Mouse (Mus musculus): ENCODE results near the gene Uba2. TPM values are rescaled to one million over a fixed set of nuclear protein-coding genes. Genes with fewer than 3 reads are reported as not detected.
"Not testable (repeated sequence)": the region's sequence is repeated elsewhere in the genome, so short reads cannot be mapped to it uniquely, and the experiment has no call there.

Gene Uba2
- total and polyA plus RNA-seq, 3 experiments, result 19.5 to 32.9 (median 29.9) TPM

GRCm38 (mm10) chr7:34195632-34196031, 26.2 kb upstream of the Uba2 start:
- 49% methylated on average over 3 of the region's 3 CpGs for WGBS
- Histone ChIP-seq H3K36me3 (ENCODE audit: control insufficient read depth, insufficient read depth, low read length) (no peaks in the 10 kb centered on the region), H3K27me3 (ENCODE audit: control insufficient read depth, insufficient read depth, low read length) (no peaks in the 10 kb centered on the region), H3K4me3 (peak overlapping the region; percentile 93), H3K4me1 (ENCODE audit: control insufficient read depth, insufficient read depth, low read length) (no peaks in the 10 kb centered on the region), H3K79me2 (replicated peaks; ENCODE audit: control insufficient read depth, insufficient read depth, low read length) (peaks cover 3% of the 10 kb centered on the region; the same call in 1 of the 2 replicates), H3K27ac (peak overlapping the region; percentile 81), H3K9ac (ENCODE audit: low read depth, low read length) (peak overlapping the region; percentile 97)
- no peak for TF ChIP-seq POLR2A (IDR thresholded peaks at IDR 0.05; ENCODE audit: insufficient read depth, low read depth, low read length)
- TF ChIP-seq CTCF (IDR thresholded peaks at IDR 0.05), result peak; percentile 55
- no peak for DNase-seq
- intact Hi-C loops (cut with DNase I), result loop anchor here (2.0 kb wide), 2 partner anchors 27 to 35 kb away; partner anchors contain the start of genes Gpi1 and Uba2

- Histone ChIP-seq H3K9ac (ENCODE audit: low read depth, low read length) (no peak overlapping the region), H3K4me1 (ENCODE audit: control insufficient read depth, insufficient read depth, low read length) (no peaks in the 10 kb centered on the region), H3K36me3 (ENCODE audit: control insufficient read depth, insufficient read depth, low read length) (no peaks in the 10 kb centered on the region), H3K4me3 (no peak overlapping the region), H3K27ac (no peak overlapping the region), H3K27me3 (ENCODE audit: control insufficient read depth, insufficient read depth, low read length) (no peaks in the 10 kb centered on the region), H3K79me2 (replicated peaks; ENCODE audit: control insufficient read depth, insufficient read depth, low read length) (peaks cover 3% of the 10 kb centered on the region; the same call in 1 of the 2 replicates)
- WGBS, result 82% methylated on average over 6 of the region's 6 CpGs
- intact Hi-C loops (cut with DNase I), result no loop called here
- TF ChIP-seq CTCF (IDR thresholded peaks at IDR 0.05), result no peak
- no peak for TF ChIP-seq EP300 (IDR thresholded peaks at IDR 0.05; ENCODE audit: insufficient read depth, low read depth, low read length)
- no peak for TF ChIP-seq POLR2A (IDR thresholded peaks at IDR 0.05; ENCODE audit: insufficient read depth, low read depth, low read length)
- no peak for DNase-seq
Measured at GRCm38 (mm10) chr7:34192825-34193224, 23.4 kb upstream of the Uba2 start.

- no peak overlapping the region for H3K9ac ChIP-seq (ENCODE audit: low read depth, low read length)
- no peaks in the 10 kb centered on the region for H3K27me3 ChIP-seq (ENCODE audit: control insufficient read depth, insufficient read depth, low read length)
- H3K79me2 ChIP-seq (replicated peaks; ENCODE audit: control insufficient read depth, insufficient read depth, low read length), result no peaks in the 10 kb centered on the region
- no peak overlapping the region for H3K4me3 ChIP-seq
- H3K36me3 ChIP-seq (ENCODE audit: control insufficient read depth, insufficient read depth, low read length), result no peaks in the 10 kb centered on the region
- no peak overlapping the region for H3K27ac ChIP-seq
- 81% methylated on average over 12 of the region's 12 CpGs for WGBS
- no peaks in the 10 kb centered on the region for H3K4me1 ChIP-seq (ENCODE audit: control insufficient read depth, insufficient read depth, low read length)
- DNase-seq, result peak in 1 of 2 experiments; percentile 33
- intact Hi-C loops (cut with DNase I), result no loop called here
- no peak for TF ChIP-seq CTCF (IDR thresholded peaks at IDR 0.05)
- no peak for TF ChIP-seq EP300 (IDR thresholded peaks at IDR 0.05; ENCODE audit: insufficient read depth, low read depth, low read length)
- TF ChIP-seq POLR2A (IDR thresholded peaks at IDR 0.05; ENCODE audit: insufficient read depth, low read depth, low read length), result no peak
Measured at GRCm38 (mm10) chr7:34189376-34189989, 20.1 kb upstream of the Uba2 start.

- DNase-seq, result no peak
- Histone ChIP-seq H3K79me2 (replicated peaks; ENCODE audit: control insufficient read depth, insufficient read depth, low read length) (no peaks in the 10 kb centered on the region), H3K27ac (no peak overlapping the region), H3K4me1 (ENCODE audit: control insufficient read depth, insufficient read depth, low read length) (no peaks in the 10 kb centered on the region), H3K9ac (ENCODE audit: low read depth, low read length) (no peak overlapping the region), H3K4me3 (no peak overlapping the region), H3K27me3 (ENCODE audit: control insufficient read depth, insufficient read depth, low read length) (no peaks in the 10 kb centered on the region), H3K36me3 (ENCODE audit: control insufficient read depth, insufficient read depth, low read length) (no peaks in the 10 kb centered on the region)
- intact Hi-C loops (cut with DNase I), result no loop called here
- WGBS, result 83% methylated on average over 3 of the region's 3 CpGs
- TF ChIP-seq CTCF (IDR thresholded peaks at IDR 0.05) (no peak), POLR2A (IDR thresholded peaks at IDR 0.05; ENCODE audit: insufficient read depth, low read depth, low read length) (no peak), EP300 (IDR thresholded peaks at IDR 0.05; ENCODE audit: insufficient read depth, low read depth, low read length) (no peak)
Measured at GRCm38 (mm10) chr7:34183794-34184193, 14.4 kb upstream of the Uba2 start.

- DNase-seq, result no peak
- H3K9ac ChIP-seq (ENCODE audit: low read depth, low read length), result no peak overlapping the region
- no peak overlapping the region for H3K27ac ChIP-seq
- WGBS, result 92% methylated on average over 13 of the region's 13 CpGs
- no peak overlapping the region for H3K4me3 ChIP-seq
- no peaks in the 10 kb centered on the region for H3K79me2 ChIP-seq (replicated peaks; ENCODE audit: control insufficient read depth, insufficient read depth, low read length)
- H3K27me3 ChIP-seq (ENCODE audit: control insufficient read depth, insufficient read depth, low read length), result no peaks in the 10 kb centered on the region
- H3K36me3 ChIP-seq (ENCODE audit: control insufficient read depth, insufficient read depth, low read length), result no peaks in the 10 kb centered on the region
- no peaks in the 10 kb centered on the region for H3K4me1 ChIP-seq (ENCODE audit: control insufficient read depth, insufficient read depth, low read length)
- TF ChIP-seq CTCF (IDR thresholded peaks at IDR 0.05) (no peak), EP300 (IDR thresholded peaks at IDR 0.05; ENCODE audit: insufficient read depth, low read depth, low read length) (no peak), POLR2A (IDR thresholded peaks at IDR 0.05; ENCODE audit: insufficient read depth, low read depth, low read length) (no peak)
- intact Hi-C loops (cut with DNase I), result no loop called here
Measured at GRCm38 (mm10) chr7:34183356-34183755, 14.0 kb upstream of the Uba2 start.

- not testable (repeated sequence) for H3K9ac ChIP-seq (ENCODE audit: low read depth, low read length); H3K79me2 ChIP-seq (replicated peaks; ENCODE audit: control insufficient read depth, insufficient read depth, low read length)
Measured at GRCm38 (mm10) chr7:34176241-34176640, 6.8 kb upstream of the Uba2 start.

More at GRCm38 (mm10) chr7:34176241-34176640, 6.8 kb upstream of the Uba2 start:
- intact Hi-C loops (cut with DNase I); H3K27ac ChIP-seq; H3K36me3 ChIP-seq (ENCODE audit: control insufficient read depth, insufficient read depth, low read length); H3K4me1 ChIP-seq (ENCODE audit: control insufficient read depth, insufficient read depth, low read length); H3K4me3 ChIP-seq; H3K27me3 ChIP-seq (ENCODE audit: control insufficient read depth, insufficient read depth, low read length); DNase-seq: not testable (repeated sequence)
- 71% methylated on average over 6 of the region's 6 CpGs for WGBS
